Mouse (Mus musculus) cortical plate, adult 2 months (tissue): ENCODE results near the gene Dhx30.

Experiments
- CTCF ChIP-seq: fragments of 200-500 bp; IDR thresholded peaks from 2 replicates; pipeline ENCODE4 v1.5.1; 2011; ENCODE audit warnings: mild to moderate bottlenecking, control low read depth, low read length; ENCODE audit not compliant: insufficient read depth; ENCODE audit errors: extremely low read depth
- POLR2A ChIP-seq: fragments of 200-500 bp; IDR thresholded peaks from 2 replicates; pipeline ENCODE4 v1.6.1; 2011; ENCODE audit warnings: mild to moderate bottlenecking, low read length, control low read depth; ENCODE audit not compliant: insufficient read depth; ENCODE audit errors: extremely low read depth

- TF ChIP-seq POLR2A (no peak), CTCF (no peak)
Observed at GRCm38 (mm10) chr9:110130896-110131524, 13.4 kb upstream of the Dhx30 start.
